Mouse (Mus musculus) urinary bladder, postnatal 10 days (tissue): ENCODE measurements at regions not wholly inside any gene's neighbourhood (a gene's known extent, or its start where the extent isn't known, plus 50 kb on each side); places are given as distances from the start of the nearest gene placed in this dataset.

Experiments used
- DNase-seq: peaks from one replicate; pipeline ENCODE4 v3.0.0; 2022; ENCODE audit warnings: low spot score

DNA sequence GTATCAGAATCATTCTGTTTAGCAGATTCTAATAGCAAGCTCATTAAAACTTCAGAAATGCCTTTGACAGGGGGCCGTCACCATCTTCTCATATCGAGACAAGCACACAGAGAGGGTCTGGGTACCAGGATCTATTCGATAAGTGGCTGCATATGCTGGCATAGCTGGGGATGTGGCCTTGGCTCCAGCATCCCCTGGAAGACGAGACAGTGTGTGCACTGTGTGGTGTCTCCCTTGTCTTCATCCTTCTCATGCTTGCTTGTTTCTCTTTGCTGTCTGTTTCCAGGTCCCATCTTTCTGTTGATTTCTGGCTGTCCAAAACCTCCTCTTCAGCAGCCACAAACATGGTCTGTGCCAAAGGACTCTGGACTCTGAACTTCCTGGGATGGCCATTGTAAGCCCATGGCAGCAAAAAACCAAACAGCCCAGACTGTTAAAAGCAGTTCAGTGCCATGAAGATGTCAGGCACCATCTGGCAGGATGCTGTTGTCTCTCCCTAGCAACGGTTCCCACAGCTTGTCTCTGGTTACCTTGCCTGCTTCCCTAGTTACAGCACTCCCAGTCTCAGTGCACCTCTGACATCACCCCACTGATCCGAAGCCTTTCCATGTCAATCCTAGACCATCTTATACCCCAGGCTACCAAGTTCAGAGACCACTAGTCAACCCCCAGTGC, 56.5 kb downstream of the Kctd12 start:
- no peak for DNase-seq

DNA sequence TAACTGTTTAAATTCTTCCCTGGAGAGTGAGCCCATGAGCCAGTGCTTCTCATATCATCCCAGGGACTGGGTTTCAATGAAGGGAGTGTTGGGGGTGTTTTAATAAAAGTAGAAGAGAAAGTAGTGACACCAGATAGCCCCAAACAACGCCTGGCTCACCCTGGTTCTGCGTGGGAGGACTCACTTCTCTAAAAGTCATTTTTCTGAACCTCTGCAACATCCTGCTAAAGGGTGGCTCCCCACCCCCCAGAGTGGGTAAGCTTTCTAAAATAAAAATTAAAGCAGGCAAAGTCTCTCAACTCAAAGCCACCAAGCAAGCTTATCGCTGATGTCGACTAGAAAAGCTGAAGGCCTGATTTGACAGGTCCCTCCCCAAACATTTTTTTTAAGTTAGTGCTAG, 57.8 kb downstream of the Kctd12 start:
- DNase-seq, result no peak

DNA sequence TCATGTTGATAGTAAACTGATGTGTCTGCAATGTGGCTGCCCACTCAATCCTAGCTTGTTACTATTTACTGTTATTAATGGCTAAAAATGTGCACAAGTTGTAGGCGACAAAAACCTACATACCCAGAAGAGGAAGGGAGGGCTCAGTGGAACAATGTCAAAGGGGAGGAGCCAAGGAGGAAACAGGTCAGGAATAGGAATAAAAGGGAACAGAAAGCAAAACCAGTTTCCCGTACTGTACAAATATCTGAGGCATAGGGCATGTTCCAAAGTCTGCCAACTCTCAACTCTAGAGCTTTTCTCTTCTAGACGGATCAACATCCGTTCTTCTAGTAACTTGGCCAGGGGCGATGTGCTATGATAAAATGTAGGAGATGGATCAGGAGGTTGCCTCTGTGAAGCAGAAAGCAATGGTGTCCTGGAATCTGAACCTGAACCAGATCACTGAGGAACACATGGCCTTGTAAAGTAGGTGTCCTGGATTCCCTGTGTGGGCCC, 59.9 kb downstream of the Kctd12 start:
- DNase-seq, result no peak

DNA sequence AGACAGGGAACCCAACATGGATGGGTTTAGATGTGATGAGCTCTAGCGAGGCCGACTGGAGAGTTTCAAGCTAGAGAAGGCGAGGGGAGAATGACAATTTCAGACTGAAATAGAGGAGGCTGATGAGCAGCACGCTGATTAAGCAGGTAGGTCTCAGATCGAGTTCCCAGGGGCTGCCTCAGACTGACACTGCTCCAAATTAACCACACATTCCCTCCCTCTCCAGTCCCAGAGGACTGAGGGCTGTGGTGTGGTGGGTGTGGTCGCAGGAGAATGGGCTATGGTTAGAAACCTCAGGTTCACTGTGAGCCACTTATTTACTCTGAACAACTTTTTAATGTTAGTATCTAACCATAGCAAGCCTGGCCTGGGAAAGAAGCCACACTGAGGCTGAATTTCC, 62.0 kb downstream of the Kctd12 start:
- no peak for DNase-seq

DNA sequence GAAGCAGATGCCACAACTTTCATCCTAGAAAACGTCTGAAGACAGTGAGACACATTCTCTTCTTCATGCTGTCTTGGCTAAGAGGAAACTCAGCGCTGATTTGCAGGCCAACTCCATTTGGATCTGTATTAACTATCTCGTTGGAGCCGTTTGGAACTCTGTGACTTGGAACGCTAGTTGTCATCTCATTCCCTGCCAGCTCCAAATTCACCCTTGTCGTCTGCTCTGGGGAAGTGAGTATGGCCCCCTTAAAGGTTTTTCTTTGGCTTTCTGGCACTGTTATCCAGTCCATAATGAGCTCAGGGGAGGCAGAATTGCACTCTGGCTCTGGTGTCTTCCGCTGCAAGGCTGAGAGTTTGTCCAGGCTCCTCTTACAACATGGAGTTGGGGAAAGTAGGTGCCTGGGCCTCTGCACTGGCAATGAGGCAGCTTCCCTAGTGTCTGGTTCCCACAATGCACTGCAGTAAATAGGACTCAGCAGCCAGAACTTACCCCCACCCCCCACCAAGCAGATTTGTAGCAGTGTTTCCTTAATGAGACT, 63.1 kb downstream of the Kctd12 start:
- no peak for DNase-seq

DNA sequence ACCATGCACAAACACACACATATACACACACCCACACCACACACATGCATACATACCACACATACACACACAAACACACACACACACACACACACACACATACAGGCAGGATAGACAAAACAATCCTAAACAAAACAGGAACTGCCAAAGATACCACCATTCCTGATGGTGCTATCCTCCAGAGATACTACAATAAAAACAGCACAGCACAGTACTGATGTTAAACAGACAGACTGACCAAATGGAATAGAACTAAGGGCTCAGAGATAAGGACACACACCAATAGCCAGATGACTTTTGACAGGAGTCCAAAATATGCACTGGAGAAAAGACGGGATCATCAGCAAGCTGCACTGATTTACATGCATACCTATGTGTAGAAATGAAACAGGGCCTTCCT, 64.5 kb downstream of the Kctd12 start:
- DNase-seq, result no peak

DNA sequence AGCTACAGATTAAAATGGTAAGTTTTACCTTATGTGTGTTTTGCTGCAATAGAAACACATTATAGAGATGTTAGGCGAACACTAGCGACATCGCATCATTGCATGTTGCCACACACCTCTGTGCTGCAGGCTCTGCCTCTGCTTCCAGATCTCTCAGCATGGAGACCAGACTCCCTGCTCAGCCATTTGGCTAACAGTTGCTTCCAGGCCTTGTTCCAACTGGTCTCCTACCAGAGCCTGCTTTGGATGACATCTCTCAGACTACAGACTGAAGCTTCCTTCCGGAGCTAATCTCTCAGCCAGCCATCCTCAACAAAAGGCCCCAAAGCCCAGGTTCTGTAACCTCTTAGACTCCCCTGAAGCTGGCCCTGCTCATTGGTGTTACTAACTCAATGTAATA, 66.5 kb downstream of the Kctd12 start:
- no peak for DNase-seq

DNA sequence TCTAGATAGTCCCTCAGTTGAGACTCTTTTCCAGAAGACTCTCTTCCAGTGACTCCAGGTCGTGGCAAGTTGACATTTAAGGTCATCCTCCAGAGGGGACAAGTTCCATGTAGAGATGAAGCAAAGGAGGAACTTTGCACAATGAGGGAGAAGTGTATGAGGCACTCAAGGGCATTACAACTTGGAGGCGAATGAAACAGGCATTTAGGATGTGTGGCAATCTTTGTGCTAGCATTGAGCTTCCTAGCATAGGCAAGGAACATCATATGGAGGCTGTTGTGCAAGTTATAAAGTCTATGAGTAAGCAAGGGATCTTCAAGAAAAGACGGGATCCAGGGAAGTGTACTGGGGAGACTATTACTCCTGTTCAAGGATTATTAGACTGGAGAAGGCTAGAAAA, 70.9 kb downstream of the Kctd12 start:
- DNase-seq, result no peak

DNA sequence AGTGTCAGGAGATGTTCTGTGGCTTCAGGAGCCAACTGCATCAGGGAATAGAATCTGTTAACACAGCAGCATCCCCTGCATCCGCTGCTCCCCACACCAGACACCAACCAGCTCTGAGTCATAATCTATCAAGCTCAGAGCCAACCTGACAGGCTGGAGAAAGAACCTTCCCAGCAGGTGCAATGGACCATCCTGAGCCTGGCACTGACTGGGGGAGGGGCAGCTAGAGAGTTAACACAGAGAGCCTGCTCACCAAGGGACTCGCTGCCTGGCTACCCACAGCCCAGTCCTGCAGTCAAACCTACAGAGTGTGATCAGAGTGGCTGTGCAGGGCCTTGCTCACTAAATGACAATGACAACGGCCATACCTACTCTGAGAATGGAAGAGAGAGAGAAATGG, 73.4 kb downstream of the Kctd12 start:
- no peak for DNase-seq

DNA sequence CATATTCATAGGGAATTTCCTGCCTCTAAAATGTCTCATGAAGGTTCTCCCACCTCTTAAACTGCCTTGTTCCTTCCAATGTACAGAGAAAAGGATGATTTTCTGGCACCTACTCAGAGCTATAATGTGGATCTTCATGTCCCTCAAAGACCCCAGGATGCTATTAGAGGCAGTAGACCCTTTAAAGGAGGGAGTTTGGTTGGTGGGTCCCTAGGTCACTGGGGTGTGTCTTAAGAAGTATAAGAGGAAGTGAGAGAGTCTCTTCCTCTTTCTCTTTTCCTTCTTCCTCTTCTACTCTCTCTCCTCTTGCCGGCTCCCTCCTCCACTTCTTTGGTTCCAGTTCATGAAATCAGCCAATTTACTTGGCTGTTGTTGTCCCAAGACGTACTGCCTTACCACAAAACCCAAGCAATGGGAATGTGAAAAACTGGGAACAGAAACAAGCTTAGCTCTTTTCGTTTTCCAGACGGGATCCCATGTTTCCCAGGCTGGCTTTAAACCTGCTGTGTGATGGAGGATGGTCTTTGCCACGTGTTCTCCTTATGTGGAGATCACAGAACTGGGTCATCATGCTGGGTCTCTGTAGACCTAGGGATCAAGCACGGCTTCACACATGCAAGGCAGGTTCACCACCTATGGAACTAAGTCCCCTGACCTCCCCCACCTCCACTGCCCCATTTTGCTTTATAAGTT, 74.9 kb downstream of the Kctd12 start:
- no peak for DNase-seq

DNA sequence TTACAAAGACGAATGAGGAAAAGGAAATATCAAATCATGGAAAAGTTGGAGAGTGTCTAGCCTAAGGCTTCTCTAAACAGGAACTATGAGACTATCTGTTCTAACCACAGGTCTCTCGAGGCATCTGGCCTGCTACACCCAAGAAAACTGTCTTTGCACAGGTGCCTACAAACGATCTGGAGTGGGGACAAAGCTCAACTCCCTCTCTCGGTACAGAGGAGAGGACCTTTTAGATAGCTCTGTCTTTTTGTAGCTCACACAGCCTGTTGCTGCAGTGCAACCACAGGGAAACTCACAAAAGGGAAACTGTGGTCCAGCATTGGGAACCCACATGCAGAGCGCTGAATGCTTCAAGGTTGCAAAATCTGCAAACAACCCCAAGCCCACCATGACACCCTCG, 75.6 kb downstream of the Kctd12 start:
- no peak for DNase-seq

DNA sequence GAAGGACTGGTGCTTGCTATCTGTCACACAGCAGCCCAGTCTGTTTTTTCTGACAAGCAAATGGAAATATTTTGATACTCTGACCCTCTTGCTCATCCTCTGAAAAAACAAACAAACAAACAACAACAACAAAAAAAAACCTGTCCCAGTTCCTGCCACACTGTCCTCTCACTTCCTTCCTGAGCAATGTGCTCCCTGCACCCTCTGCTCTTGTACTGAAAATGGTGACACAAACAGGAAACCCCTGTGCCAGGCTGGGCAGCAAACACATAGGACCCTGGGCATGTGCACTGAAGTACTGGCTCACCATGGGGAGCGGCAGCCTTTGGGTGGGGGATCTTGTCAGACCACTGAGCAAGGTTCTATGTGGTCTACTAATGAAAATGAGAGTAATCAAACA, 76.2 kb downstream of the Kctd12 start:
- DNase-seq, result no peak

DNA sequence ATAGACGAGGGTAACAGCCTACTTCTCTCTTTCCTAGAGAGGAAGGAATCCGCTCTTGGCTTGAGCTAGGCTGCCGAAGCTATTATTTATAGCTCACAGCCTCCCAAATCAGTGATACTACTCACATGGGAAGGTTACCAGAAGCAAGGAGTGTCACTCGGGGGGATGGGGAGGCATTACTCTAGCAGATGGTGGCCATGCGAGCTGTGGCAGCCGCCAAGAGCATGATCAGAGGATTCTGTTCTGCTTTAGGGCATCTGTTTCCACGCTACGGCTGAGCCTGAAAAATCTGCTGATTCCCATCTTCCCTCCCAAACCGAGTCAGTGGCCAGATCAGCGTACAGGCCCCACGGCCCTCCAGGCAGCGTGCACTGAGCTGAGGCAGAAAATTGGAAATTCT, 79.5 kb downstream of the Kctd12 start:
- DNase-seq, result no peak

DNA sequence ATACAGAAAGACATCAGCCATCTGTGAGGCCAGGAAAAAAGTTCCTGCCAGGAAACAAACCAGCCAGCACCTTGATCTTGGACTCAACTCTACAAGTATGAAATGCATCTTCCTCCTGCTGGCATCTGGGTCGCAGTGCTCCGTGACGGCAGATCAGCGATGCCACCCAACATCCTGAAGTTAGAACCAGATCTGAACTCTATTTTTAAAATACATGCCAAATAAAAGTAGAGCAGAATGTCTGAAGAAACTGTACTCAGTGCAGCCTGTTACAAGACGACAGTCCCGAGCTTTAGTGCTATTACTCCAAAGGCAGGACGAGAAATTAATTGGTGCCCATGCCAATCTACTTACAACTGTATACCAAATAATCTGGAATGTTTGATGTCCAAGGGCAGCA, 80.2 kb downstream of the Kctd12 start:
- DNase-seq, result no peak

DNA sequence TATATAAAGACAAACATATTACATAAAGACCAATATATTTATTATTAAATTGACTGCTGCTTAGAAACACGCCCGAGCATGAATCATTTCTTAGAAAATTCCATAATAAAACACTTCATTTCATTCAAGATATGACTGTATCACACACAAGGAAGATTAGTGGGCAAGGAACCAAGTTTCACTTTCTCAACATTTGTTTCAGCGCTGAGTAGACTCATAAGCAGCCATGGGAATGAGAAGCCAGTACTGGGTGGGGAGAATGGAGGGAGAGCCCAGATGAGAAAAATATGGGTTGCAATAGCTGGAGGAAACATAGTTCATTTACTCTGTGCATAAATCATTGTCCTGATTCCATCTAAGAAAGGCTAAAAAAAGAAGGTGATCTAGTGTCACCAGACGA, 84.0 kb downstream of the Kctd12 start:
- no peak for DNase-seq

DNA sequence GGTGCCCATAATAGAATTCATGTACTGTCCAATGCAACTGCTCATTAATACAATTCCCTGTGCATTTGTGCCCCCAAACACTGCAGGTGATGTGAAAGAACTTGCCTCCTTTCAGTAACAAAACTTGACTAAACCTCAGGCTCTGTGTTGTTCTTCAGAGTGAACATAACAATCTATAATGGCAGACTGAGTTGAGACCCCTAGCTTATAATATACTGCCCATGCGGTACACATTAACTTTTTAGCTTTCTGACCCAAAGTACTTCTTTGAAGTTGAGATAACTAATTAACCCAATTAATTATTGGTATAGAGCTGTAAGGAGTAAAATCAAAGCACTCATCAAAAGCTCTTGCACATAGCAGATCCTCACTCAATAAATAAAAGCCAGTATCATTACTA, 85.4 kb downstream of the Kctd12 start:
- DNase-seq, result no peak

DNA sequence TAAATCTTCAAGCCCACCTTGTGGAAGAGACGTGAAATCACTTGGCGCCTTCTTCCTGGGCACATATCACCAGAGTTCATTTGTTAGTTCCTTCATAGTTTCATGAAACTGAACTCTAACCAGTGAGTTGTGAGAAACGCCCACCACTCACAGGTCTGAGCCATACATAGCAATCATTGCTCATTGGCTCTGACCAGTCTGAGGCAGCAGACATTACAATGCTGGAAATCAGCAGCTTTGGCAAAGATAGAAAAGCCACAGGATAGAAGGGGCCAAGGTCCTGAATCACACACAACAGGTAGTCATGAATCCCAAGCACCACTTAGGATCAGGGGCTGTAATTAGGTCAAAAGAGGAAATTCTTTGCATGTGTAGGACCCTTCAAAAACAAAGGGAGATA, 85.9 kb downstream of the Kctd12 start:
- no peak for DNase-seq

DNA sequence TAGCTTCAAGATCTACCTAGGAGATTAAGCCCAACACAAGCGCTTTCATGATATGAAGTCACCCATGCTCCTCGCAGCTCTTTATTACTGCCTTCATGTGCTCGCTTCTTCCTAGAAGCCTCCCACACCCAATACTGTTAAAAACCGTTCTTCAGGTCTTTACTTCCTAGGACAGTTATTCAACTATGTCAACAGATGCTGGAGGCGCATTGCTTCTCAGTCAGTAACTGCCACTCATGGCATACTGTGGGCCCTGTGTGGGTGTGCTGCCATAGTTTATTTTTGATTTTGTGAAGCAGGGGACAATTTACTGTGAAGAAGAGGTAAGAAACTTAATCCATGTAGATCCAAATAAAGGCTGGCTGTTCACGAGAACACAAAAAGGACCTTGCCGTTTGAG, 89.2 kb downstream of the Kctd12 start:
- no peak for DNase-seq

DNA sequence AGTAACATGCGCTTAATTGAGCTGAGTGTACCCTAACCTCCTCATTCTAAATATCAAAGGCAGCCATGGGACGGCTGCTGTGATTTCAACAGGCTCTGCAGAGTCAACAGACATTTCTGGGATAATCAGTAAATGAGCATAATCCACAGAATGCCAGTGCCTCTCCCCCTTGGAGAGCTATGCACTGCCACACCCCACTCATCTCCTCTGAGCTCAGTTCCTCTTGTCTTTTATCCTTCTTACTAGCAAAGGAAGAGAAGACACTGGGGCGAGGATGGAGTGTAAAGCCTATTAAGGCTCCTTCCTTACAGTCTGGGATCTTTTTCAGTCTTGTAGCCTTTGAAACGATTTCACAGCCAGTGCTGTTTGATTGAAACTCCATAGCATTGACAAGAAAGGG, 90.9 kb downstream of the Kctd12 start:
- no peak for DNase-seq

DNA sequence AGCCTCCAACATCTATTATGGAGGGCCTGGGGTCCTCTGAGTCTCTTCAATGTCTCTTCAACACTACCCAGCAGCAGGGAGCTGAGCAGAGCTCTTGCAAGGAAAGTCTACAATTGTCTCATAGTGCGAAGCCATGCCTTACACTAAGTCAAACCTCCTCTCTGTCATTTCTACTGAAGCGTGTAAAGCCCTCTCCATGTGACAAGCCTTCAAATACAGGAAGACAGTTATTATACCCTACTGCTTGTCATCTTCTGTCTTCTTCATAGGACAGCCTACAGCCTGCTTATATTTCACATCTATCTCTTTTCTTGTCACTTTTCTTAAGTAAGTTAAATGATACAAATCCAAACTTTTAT, 97.2 kb downstream of the Kctd12 start:
- no peak for DNase-seq

DNA sequence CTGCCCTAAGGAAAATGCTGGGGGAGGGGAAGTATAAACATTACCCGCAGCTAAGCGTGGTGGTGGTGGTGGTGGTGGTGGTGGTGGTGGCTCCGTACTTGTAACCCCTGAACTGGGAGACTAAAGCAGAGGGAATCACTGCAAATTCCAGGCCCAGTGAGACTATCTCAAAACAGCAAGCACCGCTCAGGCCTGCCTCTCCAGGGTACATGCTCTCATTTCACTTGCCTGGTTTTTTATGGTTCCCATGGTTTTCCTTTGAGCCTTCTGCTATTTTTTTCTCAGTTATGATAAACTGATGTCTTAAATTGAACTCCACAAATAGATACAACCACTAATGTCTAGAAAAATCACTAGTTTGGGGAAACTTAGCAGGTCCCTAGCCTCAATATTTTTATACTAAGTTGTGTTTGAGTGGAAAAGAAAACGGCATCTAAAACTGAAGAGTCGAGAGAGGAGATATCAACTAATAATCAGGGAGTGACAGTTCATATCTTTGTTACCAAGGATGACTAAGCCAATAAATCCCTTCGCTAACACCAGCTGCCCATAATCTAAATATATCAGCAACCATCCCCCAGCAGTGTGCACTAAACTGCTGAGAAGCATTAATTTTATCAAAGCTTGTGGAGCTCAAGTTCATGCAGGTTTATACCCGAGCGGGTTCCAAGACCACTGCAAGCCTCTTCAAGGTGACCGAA, 97.7 kb downstream of the Kctd12 start:
- DNase-seq, result no peak

DNA sequence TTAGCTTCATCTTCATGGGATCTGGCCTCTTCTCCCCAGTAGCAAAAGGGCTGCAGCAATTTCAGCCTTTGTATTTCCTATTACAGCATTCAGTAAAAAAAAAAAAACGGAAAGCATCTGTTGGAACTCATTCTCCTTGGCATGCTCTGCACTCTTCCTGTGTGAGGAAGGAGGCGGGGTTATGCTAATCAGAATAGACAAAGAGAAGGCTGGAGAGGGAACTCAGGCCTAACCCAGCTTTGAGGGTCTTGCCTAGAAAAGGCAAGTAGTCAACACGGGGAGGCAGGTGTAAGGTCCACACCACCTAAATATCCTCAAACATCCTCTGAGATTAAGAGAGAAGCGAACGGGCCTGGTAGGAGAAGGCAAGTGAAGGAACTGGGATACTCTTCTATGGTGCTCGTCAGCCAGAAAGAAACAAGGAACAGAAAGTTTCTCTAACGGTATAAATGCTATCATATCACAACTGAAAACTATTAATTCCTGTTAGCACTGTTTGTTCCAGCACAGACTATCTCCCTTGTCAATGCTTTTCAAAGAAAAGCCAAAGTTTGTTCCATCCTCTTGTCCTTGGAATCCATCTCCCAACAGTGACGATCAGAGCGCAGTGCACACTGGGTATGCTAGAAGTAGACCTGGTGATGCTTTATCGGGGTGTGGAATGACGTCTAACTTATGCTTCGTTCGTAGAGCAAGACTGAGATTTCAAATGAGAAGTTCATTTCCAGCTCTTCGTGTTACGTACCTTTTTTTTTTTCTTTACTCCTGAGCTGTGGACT, 98.9 kb downstream of the Kctd12 start:
- no peak for DNase-seq
